Mouse (Mus musculus) forebrain, embryonic 11.5 days (tissue): ENCODE data around the gene Olfr1512. TPM values are rescaled to one million over a fixed set of nuclear protein-coding genes. Genes with fewer than 3 reads are reported as not detected.

Source experiments
- polyA plus RNA-seq: library from polyadenylated mRNA; unstranded; fragments of >200 nt; fragmentation: Nextera tagmentation; extraction: Ambion mirVana; gene quantifications from 2 replicates; pipeline ENCODE4 v1.2.1, GENCODE M21; 2014

Olfr1512 gene
- polyA plus RNA-seq, 1 experiment from 2014 or later: not detected

Other genes starting within 250 kb of the Olfr1512 start
- gene Supt16, start 181.8 kb downstream of the Olfr1512 start, polyA plus RNA-seq: 92.3 and 92.8 TPM in 2 replicates
- gene Chd8, start 121.4 kb downstream of the Olfr1512 start, polyA plus RNA-seq: 55.3 and 62.9 TPM in 2 replicates
- 54.8 and 56.2 TPM in 2 replicates for gene Tox4, start 100.0 kb downstream of the Olfr1512 start, polyA plus RNA-seq
- gene Rab2b, start 99.6 kb downstream of the Olfr1512 start, polyA plus RNA-seq: 33.5 and 35.8 TPM in 2 replicates
- 59.3 TPM in 2 replicates for gene Mettl3, start 74.0 kb downstream of the Olfr1512 start, polyA plus RNA-seq
- gene Sall2, start 50.4 kb downstream of the Olfr1512 start, polyA plus RNA-seq: 75.3 and 83.6 TPM in 2 replicates
- not detected in 2 replicates for gene Olfr1513, start 22.8 kb downstream of the Olfr1512 start, polyA plus RNA-seq
- not detected in 2 replicates for gene Olfr1511, start 18.2 kb upstream of the Olfr1512 start, polyA plus RNA-seq
- not detected in 2 replicates for gene Olfr1510, start 35.2 kb upstream of the Olfr1512 start, polyA plus RNA-seq
- gene Olfr1509, start 63.8 kb upstream of the Olfr1512 start, polyA plus RNA-seq: not detected in 2 replicates
- not detected in 2 replicates for gene Olfr1508, start 88.3 kb upstream of the Olfr1512 start, polyA plus RNA-seq
- not detected in 2 replicates for gene Olfr1507, start 116.6 kb upstream of the Olfr1512 start, polyA plus RNA-seq